Mouse (Mus musculus): ENCODE results near the gene Ilf2. TPM values are rescaled to one million over a fixed set of nuclear protein-coding genes. Genes with fewer than 3 reads are reported as not detected.

Gene Ilf2
- polyA plus RNA-seq (2015; fragmentation: Nextera tagmentation; extraction: Ambion mirVana): 260 and 272 TPM in 2 replicates

DNA sequence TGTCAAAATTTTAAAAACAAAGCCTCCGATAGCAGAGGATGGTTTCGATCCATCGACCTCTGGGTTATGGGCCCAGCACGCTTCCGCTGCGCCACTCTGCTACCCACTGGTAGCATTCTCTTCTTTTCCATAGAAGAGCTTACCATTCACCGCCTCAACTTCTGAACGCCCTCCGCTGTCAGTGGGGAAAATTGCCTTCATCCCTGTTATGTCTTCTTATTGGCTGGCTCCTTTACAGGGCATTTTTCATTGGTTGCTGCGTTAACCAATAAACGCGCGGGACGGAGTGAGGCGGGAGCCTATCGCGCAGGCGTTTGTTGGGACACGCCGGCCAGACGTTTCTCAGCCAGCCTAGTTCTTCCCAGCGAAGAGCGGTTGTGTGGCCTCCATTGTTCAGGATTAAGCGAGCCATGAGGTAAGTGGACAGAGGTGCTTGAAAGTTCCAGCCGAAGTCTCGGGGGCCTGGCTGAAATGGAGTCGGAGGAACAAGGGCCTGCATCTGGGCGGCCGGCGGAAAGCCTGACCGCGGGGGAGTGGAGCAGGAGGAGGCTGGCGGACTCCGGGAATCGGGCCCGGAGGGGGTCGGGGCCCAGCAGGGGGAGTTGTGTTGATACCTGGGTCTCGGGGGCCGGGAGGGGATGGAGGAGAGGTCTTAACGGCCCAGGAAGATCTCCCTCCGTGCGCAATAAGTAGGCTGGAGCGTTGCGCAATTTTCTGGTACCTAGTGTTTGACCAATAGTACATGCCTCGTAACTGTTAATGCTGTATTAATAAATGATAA lies at the start of gene Ilf2:
Gene Ilf2 (plus strand): TSS at position 296 of the 781 bp plus-strand sequence.
- peak; percentile 99 for ATAC-seq
- Histone ChIP-seq H3K4me1 (ENCODE audit: control insufficient read depth, insufficient read depth, low read length) (peaks cover 12% of the 10 kb centered on the region), H3K4me3 (ENCODE audit: low read depth, low read length) (peak within 1 kb of the TSS; percentile 72), H3K9ac (ENCODE audit: low read depth, low read length) (peak within 1 kb of the TSS; percentile 78), H3K27ac (ENCODE audit: low read length) (peak within 1 kb of the TSS; percentile 91), H3K27me3 (ENCODE audit: control insufficient read depth, insufficient read depth, low read depth, low read length) (no peaks in the 10 kb centered on the region), H3K9me3 (replicated peaks; ENCODE audit: control insufficient read depth, low read length, poor library complexity, severe bottlenecking) (no peaks in the 10 kb centered on the region), H3K4me2 (ENCODE audit: low read length) (peak within 1 kb of the TSS; percentile 63), H3K36me3 (ENCODE audit: control insufficient read depth, insufficient read depth, low read length) (peaks cover 3% of the 10 kb centered on the region; the same call in 1 of the 2 replicates)
- WGBS: under 1% methylated on average over 45 of the region's 45 CpGs

DNA sequence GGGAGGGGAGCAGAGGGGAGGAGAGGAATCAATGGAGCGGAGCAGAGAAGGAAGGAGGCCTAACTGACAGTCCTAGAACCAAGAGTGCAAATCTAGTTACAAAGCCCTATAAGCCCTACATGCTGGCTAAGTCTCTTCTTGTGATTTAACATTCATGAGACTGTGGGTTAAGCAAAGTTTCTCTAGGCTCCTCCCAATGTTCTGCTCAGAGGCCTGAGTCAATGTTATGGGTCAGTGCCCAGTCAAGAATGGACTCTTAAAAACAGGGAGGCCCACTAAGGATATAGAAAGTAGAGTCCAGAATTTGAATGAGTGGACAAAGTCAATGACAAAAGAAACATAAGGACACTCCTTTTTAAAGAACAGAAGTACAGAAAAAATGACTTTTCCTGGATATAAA lies 48.4 kb upstream of the Ilf2 start:
- WGBS: 59% methylated on average over 1 of the region's 1 CpGs

DNA sequence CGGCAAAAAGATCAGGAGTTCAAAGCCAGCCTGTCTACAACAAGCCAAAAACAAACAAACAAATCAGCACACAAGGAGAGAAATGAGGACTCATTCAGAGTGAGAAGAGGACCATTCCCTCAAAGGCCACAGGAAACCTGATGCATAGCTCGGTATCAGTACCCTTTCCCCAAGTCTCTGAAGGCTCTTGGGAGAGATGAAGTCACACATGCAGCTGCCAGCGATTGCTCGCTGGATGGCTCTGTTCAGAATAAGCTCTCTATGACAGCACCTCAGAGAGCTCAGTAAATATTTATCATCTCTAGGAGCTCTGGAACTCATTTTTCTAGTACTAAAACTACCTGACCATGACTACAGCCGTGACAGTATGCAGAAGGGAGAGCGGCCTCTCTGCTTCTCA lies 47.7 kb upstream of the Ilf2 start:
- 0 out of 2 replicates have a peak, but pooled peaks cover 2% of the 10 kb centered on the region for H3K36me3 ChIP-seq (ENCODE audit: control insufficient read depth, insufficient read depth, low read length)
- no peak overlapping the region for H3K4me3 ChIP-seq (ENCODE audit: low read depth, low read length)
- no peaks in the 10 kb centered on the region for H3K9me3 ChIP-seq (replicated peaks; ENCODE audit: control insufficient read depth, low read length, poor library complexity, severe bottlenecking)
- H3K9ac ChIP-seq (ENCODE audit: low read depth, low read length): no peak overlapping the region
- no peak overlapping the region for H3K4me2 ChIP-seq (ENCODE audit: low read length)
- no peak overlapping the region for H3K27ac ChIP-seq (ENCODE audit: low read length)
- ATAC-seq: no peak
- H3K27me3 ChIP-seq (ENCODE audit: control insufficient read depth, insufficient read depth, low read depth, low read length): no peaks in the 10 kb centered on the region
- WGBS: 80% methylated on average over 6 of the region's 6 CpGs
- peaks cover 17% of the 10 kb centered on the region for H3K4me1 ChIP-seq (ENCODE audit: control insufficient read depth, insufficient read depth, low read length)

More for the DNA sequence above, 48.4 kb upstream of the Ilf2 start:
- H3K4me1 ChIP-seq (ENCODE audit: control insufficient read depth, insufficient read depth, low read length): peaks cover 17% of the 10 kb centered on the region
- H3K9me3 ChIP-seq (replicated peaks; ENCODE audit: control insufficient read depth, low read length, poor library complexity, severe bottlenecking): no peaks in the 10 kb centered on the region
- no peak for ATAC-seq
- H3K4me3 ChIP-seq (ENCODE audit: low read depth, low read length): no peak overlapping the region
- no peak overlapping the region for H3K27ac ChIP-seq (ENCODE audit: low read length)
- H3K36me3 ChIP-seq (ENCODE audit: control insufficient read depth, insufficient read depth, low read length): 0 out of 2 replicates have a peak, but pooled peaks cover 2% of the 10 kb centered on the region
- no peak overlapping the region for H3K4me2 ChIP-seq (ENCODE audit: low read length)
- H3K9ac ChIP-seq (ENCODE audit: low read depth, low read length): no peak overlapping the region
- H3K27me3 ChIP-seq (ENCODE audit: control insufficient read depth, insufficient read depth, low read depth, low read length): no peaks in the 10 kb centered on the region

DNA sequence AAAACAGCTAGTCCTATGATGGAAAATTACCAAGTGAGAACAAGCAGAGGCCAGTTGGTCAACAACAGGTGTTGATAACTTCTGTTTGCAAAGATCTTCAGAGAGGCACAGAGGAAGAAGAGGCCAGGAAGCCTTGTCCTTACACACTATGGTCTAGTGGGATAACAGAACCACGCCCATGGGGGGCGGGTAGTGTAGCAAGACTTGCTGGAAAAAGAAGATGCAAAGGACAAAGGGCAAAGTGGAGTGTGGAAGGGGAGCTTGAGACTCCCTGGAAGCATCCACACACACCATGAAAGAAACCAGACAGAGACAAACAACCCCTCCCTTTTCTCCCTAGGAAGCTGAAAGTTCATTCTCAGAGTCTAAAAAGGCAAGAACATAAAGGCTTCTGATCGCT lies 46.4 kb upstream of the Ilf2 start:
- Histone ChIP-seq H3K9ac (ENCODE audit: low read depth, low read length) (no peak overlapping the region), H3K27me3 (ENCODE audit: control insufficient read depth, insufficient read depth, low read depth, low read length) (no peaks in the 10 kb centered on the region), H3K27ac (ENCODE audit: low read length) (no peak overlapping the region), H3K9me3 (replicated peaks; ENCODE audit: control insufficient read depth, low read length, poor library complexity, severe bottlenecking) (no peaks in the 10 kb centered on the region), H3K4me1 (ENCODE audit: control insufficient read depth, insufficient read depth, low read length) (peaks cover 22% of the 10 kb centered on the region), H3K4me3 (ENCODE audit: low read depth, low read length) (no peak overlapping the region), H3K4me2 (ENCODE audit: low read length) (no peak overlapping the region), H3K36me3 (ENCODE audit: control insufficient read depth, insufficient read depth, low read length) (0 out of 2 replicates have a peak, but pooled peaks cover 2% of the 10 kb centered on the region)
- ATAC-seq: no peak
- WGBS: 93% methylated on average over 3 of the region's 3 CpGs

DNA sequence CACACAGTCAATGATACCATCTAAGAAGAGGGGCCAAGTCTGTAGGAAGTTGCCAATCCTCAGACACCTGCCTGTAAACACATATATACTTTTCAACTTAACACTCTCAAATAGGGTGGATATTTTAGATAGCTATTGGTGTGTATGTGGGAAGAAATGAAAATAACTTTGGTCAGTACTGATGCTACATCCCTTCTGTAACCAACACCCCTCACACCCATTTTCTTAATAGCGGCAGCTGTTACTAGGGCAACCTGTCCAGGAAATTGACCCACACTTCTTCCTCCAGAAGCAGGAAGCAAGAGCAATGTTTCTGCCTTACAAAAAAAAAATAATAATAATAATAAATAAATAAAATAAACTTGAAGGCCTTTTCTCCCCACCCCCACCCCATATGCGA lies 43.6 kb upstream of the Ilf2 start:
- Histone ChIP-seq H3K9me3 (replicated peaks; ENCODE audit: control insufficient read depth, low read length, poor library complexity, severe bottlenecking) (no peaks in the 10 kb centered on the region), H3K4me3 (ENCODE audit: low read depth, low read length) (peak overlapping the region; percentile 71), H3K9ac (ENCODE audit: low read depth, low read length) (peak overlapping the region; percentile 94), H3K4me1 (ENCODE audit: control insufficient read depth, insufficient read depth, low read length) (peaks cover 22% of the 10 kb centered on the region), H3K27ac (ENCODE audit: low read length) (no peak overlapping the region), H3K36me3 (ENCODE audit: control insufficient read depth, insufficient read depth, low read length) (no peaks in the 10 kb centered on the region), H3K27me3 (ENCODE audit: control insufficient read depth, insufficient read depth, low read depth, low read length) (no peaks in the 10 kb centered on the region), H3K4me2 (ENCODE audit: low read length) (peak overlapping the region; percentile 91)
- ATAC-seq: no peak
- WGBS: 16% methylated on average over 2 of the region's 2 CpGs

DNA sequence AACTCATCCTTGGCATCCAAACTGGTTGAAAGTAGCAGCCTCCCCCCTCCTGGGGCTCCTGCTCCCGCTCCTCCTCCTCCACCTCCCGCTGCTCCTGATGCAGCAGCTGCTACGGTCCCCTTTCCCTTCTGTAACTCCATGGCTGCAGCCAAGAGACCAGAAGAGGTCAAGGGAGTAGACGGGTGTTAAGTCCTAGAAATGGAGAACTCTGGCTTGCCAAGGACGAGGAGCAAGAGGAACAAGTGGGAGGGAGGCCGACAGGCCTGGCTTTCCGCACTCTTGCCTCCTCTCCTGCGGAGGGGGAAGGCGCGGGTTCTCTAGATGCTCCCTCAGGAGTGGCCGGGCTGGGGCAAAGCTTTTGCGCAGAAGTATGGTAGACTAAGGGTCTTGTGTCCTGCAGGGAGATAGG lies 43.1 kb upstream of the Ilf2 start:
- H3K4me1 ChIP-seq (ENCODE audit: control insufficient read depth, insufficient read depth, low read length): peaks cover 22% of the 10 kb centered on the region
- peak; percentile 36 for ATAC-seq
- no peaks in the 10 kb centered on the region for H3K36me3 ChIP-seq (ENCODE audit: control insufficient read depth, insufficient read depth, low read length)
- WGBS: under 1% methylated on average over 12 of the region's 12 CpGs
- H3K4me2 ChIP-seq (ENCODE audit: low read length): peak overlapping the region; percentile 91
- no peaks in the 10 kb centered on the region for H3K27me3 ChIP-seq (ENCODE audit: control insufficient read depth, insufficient read depth, low read depth, low read length)
- H3K9me3 ChIP-seq (replicated peaks; ENCODE audit: control insufficient read depth, low read length, poor library complexity, severe bottlenecking): no peaks in the 10 kb centered on the region
- peak overlapping the region; percentile 94 for H3K9ac ChIP-seq (ENCODE audit: low read depth, low read length)
- H3K4me3 ChIP-seq (ENCODE audit: low read depth, low read length): peak overlapping the region; percentile 71
- H3K27ac ChIP-seq (ENCODE audit: low read length): peak overlapping the region; percentile 95

DNA sequence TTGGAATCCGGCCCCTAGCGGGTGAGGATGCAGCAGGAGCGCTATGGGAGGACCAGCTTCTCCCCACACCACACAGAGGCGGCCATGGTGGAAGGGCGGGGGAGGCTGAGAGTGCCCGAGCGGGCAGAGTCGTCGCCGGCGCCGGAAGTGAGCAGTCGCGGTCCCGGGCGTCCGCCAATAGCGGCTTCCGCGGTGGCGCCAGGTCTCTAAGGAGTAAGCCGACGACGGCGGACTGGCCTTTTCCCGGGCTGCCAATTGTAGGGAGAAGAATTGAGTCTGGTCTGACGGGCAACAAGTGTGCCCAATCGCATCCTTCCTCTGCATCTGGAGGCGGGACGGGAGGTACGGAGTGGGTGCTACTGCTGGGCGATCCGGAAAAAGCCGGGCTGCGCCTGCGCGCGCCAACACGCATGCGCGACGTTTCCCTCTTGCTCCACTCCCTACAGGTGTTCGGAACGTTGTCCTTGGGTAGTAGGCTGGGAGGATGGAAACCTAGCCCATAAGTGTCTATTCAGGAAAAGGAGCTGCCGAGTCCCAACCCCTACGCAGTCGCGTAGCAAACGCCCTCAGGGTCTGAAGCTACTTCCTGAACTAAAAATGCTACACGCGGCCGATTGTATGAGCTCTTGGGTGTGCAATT lies 42.4 kb upstream of the Ilf2 start, which contains the start of gene Ints3:
Gene Ints3 (minus strand): TSS at position 242 of the 640 bp plus-strand sequence.
- Histone ChIP-seq H3K4me1 (ENCODE audit: control insufficient read depth, insufficient read depth, low read length) (peaks cover 22% of the 10 kb centered on the region), H3K4me3 (ENCODE audit: low read depth, low read length) (peak within 1 kb of the TSS; percentile 71), H3K27me3 (ENCODE audit: control insufficient read depth, insufficient read depth, low read depth, low read length) (no peaks in the 10 kb centered on the region), H3K27ac (ENCODE audit: low read length) (peak within 1 kb of the TSS; percentile 95), H3K9ac (ENCODE audit: low read depth, low read length) (peak within 1 kb of the TSS; percentile 94), H3K36me3 (ENCODE audit: control insufficient read depth, insufficient read depth, low read length) (no peaks in the 10 kb centered on the region), H3K9me3 (replicated peaks; ENCODE audit: control insufficient read depth, low read length, poor library complexity, severe bottlenecking) (no peaks in the 10 kb centered on the region), H3K4me2 (ENCODE audit: low read length) (peak within 1 kb of the TSS; percentile 91)
- under 1% methylated on average over 50 of the region's 52 CpGs for WGBS
- peak; percentile 100 for ATAC-seq

DNA sequence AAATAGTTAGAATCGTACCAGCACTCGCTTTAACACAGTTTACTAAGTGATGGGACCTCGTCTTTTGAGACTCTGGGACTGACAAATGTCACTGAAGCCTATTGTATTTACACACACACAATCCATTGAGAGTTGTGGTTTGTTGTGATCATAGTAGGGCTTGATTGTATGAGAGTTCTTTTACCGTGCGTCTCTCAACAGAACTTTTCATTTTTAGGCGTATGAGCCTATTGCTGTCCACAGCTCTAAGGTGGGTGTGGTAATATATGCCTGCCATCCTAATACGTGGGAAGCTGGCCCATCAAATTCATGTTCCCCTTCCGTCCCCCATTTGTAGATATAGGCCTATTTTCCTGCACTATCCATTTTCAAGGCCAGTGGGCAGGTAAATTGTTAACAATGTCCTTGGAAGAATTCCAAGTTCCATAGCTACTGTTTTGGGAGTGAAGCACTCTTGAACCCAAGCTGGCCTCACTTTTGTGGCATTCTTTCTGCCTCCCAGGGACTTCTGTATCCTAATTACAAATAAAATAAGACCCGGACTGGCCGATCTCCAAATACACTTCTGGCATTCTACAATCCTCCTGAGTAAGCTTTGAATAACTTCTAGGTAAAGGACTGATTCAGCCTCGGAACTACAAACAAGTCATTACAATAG lies 41.7 kb upstream of the Ilf2 start:
- WGBS: 53% methylated on average over 11 of the region's 11 CpGs
- ATAC-seq: peak; percentile 0; the same call in 1 of the 2 replicates
- peaks cover 22% of the 10 kb centered on the region for H3K4me1 ChIP-seq (ENCODE audit: control insufficient read depth, insufficient read depth, low read length)

More for the DNA sequence above, 41.7 kb upstream of the Ilf2 start:
- Histone ChIP-seq H3K9ac (ENCODE audit: low read depth, low read length) (peak overlapping the region; percentile 47; the same call in 1 of the 2 replicates), H3K9me3 (replicated peaks; ENCODE audit: control insufficient read depth, low read length, poor library complexity, severe bottlenecking) (no peaks in the 10 kb centered on the region), H3K4me2 (ENCODE audit: low read length) (peak overlapping the region; percentile 53), H3K27ac (ENCODE audit: low read length) (no peak overlapping the region; the same call in 1 of the 2 replicates), H3K4me3 (ENCODE audit: low read depth, low read length) (peak overlapping the region; percentile 71), H3K27me3 (ENCODE audit: control insufficient read depth, insufficient read depth, low read depth, low read length) (no peaks in the 10 kb centered on the region), H3K36me3 (ENCODE audit: control insufficient read depth, insufficient read depth, low read length) (no peaks in the 10 kb centered on the region)

Data from midbrain, embryonic 16.5 days (tissue).